Mouse (Mus musculus) ovary, postnatal 10 days (tissue): ENCODE measurements at regions not wholly inside any gene's neighbourhood (a gene's known extent, or its start where the extent isn't known, plus 50 kb on each side); places are given as distances from the start of the nearest gene placed in this dataset.
"Not testable (repeated sequence)": the region's sequence is repeated elsewhere in the genome, so short reads cannot be mapped to it uniquely, and the experiment has no call there.

Experiments
- DNase-seq: peaks from one replicate; pipeline ENCODE4 v3.0.0; 2022; ENCODE audit warnings: low spot score

DNA sequence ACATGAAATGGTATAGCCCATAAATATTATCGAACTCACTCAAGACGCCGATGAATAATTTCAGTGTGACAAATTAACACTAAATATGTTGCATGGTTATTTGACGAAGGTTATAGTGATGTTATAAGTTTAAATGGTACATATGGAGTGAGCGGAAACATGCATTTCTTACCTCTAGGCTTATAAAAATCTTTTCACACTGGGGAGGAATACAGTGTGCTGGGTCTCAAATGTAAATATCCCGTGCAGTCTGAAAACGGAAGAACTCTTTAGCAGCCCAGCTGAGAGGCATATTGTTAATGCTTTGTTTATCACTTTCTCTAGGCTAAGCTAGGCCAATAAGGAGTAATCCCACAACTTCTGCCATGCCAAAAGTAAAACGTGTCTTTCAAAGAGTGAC is 518.6 kb upstream of the Sall1 start:
- no peak for DNase-seq

DNA sequence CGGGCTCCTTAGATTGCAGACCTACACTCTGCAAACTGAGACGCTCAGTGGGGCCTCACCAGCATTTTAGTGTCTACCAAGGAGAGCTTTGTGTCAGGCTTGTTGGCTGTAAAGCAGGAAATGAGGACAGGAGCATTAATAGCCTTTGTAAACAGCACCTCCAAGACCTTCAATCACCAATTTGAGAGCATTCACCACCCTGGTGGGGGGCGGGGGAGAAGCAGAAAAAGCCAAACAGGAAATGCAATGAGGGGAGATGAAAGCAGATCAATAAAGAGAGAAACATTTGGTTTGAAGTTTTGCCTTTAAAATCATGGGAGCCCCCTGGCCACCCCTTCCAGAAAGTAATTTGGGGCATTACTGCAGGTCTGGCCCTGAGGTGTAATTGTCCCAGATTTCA is 497.3 kb upstream of the Sall1 start:
- no peak for DNase-seq

DNA sequence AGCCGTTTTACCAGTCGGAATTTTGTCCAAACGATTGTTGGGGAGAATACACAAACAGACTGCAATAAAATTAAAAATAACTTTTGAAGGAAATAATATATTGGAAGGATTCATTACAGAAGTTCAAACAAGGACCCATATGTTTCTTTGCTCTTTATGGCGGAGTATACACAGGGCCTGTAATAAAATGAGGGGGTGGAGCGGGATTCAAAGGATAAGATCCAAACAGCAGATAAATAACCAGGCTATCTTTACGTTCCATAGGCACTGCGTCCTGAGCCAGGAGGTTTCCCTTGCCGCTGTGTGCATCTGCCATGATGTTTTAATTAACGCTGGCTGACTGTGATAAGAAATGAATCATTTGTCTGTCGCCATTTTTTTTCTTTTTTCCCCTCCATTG is 490.6 kb upstream of the Sall1 start:
- no peak for DNase-seq

DNA sequence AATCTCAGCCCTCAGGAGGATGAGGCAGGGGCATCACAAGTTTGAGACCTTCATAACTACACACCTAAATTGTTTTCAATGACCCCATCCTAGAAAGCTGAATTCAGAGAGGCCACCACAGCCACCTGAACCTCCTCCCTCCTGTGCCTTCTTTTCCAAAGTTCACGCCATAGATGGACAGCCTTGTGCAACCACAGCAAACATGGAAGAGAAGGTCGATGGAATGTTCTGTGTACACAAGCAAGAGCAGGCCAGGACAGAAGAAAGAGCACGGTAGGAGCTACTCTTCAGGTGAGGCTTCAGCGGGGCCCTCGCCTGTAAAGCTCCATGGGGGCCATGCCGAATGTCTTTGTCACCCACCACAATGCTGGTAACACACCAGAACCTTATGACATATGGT is 481.1 kb upstream of the Sall1 start:
- DNase-seq: no peak

DNA sequence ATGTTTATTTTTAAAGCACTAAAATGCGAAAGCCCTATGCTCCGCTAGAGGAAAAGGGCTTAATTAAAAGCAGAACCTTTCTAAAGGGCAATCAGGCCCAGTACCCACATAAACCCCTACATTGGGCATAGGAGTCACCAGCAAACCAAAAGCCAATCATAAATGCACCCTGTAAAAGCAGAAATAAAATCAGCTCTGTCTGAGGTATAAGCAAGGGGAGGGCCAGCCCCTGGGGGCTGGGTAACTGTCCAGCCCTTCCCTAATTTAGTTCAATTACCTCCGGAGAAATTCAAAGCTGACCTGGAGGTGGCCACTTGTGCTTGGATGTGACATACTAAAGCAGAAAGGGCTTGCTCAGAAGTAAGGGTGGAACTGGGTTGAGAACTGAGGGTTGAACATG is 479.4 kb upstream of the Sall1 start:
- DNase-seq: no peak

DNA sequence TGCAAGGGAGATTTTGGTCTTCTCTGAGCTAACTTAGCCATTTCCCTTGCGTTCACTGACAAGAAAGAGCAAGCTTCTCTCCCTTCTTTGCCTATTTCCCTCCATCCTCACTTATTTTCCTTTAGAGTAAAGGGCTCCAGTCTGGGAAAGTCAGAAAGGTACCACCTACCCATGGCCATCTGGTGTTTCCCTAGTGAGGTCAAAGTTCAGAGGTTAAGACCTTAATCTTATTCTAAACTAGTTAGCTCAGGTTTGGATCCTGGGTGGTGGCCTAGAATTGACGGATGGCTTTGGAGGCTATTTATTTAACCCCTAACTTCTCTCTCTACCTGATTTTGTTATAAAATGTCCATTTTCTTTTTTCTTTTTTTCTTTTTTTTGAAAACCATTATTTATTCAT is 472.6 kb upstream of the Sall1 start:
- DNase-seq: no peak

DNA sequence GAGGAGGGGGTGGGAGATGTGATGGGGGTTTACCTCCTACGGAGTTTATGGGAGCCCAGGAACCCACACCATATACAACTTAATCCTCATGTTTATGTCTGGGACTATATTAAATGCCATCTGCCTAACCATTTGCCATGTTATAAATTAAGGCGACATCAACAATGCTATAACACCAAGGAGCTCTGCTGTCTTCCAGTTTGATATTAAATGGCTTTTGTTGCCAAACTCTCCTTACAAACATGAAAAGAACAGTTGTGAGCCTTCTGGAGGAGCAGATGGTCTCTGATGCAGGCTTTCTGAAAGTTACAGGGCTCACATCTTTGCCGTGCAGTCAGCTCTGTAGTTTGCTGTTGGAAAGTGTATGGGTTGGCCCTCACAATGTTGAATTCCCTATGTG is 470.3 kb upstream of the Sall1 start:
- no peak for DNase-seq

DNA sequence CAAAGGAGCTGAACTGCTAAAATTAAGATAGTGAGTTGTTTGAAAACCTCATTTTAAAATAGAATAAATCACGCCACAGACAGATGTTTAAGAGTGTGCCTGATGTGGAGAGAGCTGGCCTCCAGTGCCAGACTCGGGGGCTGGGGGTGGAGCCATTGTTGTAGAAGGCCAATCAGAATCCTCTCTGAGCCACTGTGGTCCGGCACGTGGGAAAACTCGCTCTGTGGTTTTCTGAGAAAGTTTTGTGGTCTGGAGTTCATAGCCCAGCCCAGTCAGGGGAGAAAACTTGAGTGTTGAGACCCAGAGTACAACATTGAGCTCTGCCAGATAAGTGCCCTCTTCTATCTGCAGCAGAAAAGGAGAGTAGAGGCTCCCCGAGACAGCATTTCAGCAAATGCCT is 463.7 kb upstream of the Sall1 start:
- no peak for DNase-seq

DNA sequence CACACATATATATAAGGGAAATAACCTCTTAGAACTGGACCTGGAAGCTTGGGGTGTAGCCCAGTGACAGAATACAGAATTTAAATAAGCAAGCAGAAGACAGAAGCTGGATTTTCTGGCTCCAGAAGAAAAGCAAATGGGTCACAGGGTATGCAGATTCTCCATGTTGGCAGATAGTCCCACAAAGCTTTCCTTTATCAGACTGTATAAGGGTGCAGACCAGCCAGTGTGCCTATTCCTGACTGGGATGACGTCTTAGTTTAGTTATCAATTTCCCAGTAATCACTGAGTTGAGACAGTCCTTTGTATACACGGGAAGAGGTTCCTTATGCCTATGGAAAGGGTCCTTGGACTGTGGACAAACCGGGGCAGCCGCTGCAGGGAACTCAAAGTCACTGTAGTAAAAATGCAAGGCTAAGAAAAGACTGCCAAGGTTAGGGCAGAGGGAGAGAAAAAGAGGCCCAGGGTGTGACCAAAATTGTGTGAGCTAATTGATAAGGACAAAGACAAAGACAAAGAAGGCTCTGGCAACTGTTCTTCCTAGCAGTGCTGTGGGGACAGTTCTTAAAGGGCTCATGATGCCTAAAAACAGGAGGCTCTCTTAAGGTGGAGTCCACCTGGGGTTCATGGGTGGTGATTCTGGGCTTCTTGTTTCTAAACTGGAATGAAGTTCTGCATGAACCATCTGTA is 459.7 kb upstream of the Sall1 start:
- no peak for DNase-seq

DNA sequence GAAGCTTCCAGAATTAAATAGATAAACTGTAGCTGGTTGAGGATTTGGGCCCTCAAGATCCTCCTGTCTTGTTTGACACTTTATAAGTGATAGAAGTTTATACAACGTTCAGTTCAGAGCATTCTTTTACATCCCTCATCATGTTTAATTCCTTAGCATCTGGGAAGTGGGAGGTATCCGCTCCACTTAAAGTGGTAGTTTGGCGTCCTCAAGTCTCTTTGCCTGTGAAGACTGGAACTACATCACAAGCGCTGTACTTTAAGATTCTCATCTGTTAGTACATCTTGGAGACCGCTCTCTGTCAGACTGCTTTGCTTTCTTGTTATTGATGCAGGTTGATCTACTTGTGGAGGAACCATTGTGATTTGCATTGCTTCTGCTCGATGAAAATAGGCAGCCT is 459.1 kb upstream of the Sall1 start:
- no peak for DNase-seq

DNA sequence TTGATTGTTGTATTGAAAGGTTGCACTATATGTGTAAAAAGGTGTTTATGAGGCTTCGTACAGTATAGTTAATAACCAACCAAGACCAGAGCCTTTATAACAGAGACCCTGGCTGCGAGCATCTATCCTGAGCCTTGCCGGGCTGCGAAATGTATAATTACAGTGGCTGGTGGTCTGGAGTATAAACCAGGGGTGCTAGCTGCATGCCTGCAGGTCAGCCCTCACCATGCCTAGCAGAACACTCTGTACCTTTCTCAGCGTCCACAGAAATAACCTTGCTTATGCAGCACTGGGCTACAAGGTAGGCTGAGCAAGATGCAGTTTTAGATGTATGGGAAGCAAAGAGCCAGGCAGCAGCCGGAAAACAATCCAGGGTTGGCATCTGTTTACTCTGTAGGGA is 457.8 kb upstream of the Sall1 start:
- DNase-seq: no peak

DNA sequence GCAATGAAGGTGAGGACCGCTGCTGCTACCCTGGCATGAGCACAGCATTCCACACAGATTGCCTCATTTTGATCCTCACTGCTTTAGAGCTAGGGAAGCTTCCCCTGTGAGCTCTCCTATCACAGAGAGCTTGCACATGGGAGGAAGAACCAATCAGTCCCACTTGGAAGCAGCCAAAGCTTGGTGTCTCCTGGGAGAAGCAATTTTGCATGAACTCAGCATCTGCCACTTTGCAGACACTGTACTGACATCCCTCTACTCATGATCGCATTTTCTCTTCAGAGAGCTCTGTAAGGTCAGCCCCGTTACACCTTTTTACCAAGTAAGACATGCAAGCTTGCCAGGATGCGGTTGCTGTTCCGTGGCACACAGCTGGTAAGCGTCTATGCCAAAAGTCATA is 455.9 kb upstream of the Sall1 start:
- no peak for DNase-seq

DNA sequence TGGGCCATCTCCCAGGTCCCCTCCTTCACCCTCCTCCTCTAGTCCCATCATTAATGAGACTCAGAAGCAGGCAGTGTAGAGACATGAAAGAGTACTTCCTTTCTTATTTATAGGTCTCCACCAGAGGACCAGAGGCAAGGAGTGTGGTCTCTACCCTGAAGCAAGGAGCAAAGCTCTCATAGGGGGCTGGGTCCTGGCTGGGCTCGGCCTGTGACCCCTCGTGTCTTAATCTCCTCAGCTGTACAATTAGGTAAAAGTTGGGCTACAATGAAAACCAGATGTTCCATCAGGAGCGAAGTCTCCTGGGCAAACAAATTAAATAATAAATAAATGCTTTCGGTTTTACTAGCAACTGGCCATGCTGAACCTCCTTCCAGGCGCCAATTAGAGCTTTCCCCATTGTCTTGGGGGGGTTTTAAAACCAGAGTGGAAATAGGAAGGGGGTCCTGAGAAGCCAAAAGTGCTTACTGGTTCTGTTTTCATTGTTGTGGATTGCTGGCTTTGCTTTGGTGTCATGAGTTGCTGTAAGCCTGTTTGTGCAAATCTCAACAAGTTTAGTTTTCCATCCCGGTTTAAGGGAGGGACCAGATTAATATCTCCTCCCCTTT is 454.2 kb upstream of the Sall1 start:
- DNase-seq: no peak

DNA sequence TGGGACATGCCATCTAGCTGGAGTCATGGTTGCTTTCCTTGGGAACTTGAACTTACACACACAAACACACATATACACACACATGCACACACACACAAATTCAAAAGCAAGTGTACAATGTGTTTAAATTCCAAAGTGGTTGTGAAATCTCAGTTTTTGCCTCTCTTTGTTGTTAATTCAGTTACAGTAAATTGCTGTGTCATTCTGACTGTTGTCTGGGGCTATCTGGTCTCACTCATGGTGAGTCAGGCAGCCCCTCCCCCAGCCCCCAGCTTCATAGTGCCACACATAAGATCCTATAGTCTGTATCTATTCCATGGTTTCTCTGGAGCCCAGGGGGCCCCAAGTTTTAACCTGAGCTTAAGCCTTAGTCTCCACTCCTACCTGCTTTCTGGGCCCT is 448.4 kb upstream of the Sall1 start:
- no peak for DNase-seq

DNA sequence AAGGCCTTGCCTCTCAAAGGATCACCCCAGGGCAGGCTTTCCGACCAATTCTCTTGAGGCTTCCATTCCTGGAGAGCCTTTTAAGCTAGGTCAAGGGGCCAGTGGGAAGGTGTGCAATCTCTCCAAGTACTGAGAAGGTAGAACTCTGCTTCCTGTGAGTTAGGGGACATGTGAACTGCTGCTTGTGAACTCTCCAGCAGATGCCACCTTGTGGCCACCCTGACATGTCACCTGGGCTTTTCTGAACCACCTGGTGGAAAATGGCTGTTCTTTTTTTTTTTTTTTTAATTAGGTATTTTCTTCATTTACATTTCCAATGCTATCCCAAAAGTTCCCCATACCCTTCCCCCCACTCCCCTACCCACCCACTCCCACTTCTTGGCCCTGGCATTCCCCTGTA is 438.5 kb upstream of the Sall1 start:
- not testable (repeated sequence) for DNase-seq

DNA sequence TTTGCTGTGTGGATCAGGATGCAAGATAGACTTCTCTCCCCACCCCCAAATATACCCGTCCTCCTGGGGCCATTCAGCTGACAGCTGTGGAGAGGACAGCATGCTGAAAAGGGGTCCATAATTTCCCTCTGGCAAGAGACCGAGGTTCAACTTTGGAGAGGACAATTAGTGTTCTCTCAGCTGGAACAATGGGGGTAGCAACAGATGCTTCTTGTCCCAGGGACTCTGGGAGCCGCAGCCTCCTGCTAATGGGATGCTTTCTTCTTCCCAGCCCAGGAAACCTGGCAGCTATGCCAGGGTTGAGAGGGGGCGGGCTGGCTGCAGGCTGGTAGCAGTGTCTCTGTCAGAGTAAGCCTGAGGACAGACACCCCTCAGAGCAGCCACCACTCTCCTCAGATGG is 433.0 kb upstream of the Sall1 start:
- no peak for DNase-seq

DNA sequence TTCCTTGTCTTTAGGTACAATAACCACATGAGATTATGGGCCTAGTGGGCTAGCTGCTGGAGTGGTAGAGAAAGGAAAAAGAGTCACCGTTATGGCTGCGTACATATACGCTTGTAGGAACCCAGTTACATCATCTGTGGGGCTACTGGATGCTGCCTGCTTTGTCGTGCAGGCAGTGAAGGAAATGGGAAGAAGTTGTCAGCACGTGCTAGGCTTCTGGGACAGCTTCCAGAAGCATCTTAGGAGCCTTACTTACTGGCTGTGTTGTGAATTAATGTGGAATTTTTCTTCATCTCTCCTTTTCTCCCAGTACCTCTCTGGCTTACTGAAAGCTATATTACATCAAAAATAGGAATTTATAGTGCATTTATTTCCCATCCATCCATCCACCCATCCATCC is 427.2 kb upstream of the Sall1 start:
- no peak for DNase-seq

DNA sequence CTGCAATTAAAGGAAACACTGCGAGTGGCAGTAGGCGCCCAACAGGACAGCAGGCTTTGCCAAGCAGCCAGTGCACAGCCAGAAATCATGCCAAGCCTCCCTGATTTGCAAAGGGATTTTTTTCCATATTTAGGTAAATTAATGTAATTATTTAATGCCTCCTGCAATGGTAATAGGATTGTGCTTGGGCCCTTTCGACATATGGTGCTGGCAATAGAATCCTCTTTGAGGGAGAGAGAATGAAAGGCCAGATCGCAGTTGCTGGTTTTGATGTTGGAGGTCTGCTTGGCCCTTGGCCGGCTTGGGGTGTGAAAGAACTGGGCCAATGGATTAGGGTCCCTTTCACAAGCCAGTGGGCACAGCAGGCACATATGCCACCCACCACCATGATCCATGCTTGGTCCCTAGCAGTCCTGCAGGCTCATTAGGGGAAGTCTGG is 424.8 kb upstream of the Sall1 start:
- DNase-seq: no peak

DNA sequence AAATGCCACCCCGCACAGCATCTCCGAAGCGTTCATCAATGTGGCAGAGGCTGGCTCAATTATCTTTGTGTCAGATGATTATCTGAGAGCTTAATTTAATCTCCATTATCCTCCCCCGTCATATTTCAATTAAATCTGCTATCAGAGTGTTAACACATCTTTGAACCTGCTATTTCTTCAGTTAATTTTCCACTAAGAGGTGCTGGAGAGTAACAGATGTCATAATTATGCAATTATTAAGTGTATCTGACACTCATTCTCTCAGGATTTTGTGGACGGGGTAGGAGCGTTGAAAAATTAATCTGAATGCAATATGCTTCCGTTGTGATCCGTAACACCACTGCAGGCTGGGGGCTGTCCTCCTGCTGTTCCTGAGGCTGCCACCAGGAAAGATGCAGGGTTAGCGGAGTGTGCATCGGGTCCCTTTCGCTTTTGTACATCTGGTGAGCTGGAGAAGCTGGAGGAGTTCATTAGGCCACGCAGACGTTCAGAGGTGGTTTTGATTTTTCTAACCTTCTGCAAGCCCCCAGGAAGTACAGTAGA is 421.3 kb upstream of the Sall1 start:
- DNase-seq: no peak

DNA sequence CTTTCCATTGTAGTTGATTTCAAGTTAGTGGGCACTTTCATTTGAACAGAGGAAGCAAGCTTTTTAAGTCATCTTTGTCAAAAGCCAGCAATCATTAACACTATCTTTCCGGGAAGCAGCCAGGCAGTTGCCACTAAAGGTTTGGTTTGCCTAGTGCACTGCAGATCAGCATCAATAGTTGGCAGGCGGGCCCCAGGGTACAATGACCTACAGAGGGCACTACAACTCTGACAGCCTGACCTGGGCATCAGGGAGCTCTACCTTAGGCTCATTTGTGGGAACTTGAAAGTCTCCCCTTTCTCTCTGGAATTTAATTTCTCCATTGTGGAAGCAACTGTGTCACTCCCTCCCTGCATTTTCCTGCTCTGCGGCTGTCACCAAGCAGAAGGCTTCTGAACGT is 412.6 kb upstream of the Sall1 start:
- DNase-seq: no peak

DNA sequence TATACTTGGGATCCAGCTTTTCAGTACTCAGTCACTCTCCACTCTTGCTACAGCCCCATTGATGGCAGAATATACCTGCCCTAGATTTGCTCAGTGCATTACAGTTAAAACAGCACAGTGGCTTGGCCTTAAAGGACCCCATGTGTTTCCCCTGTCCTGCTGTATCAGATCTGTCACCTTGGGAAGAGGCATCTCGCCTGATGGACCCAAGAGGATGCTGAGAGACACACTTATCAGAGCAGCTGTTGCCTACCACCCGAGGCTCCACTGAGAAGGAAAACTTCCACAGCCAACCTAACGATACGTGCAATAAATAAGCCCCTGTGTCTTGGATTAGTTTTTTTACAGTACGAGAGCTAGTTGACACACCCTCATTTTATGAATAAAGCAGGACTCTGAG is 411.8 kb upstream of the Sall1 start:
- DNase-seq: no peak

DNA sequence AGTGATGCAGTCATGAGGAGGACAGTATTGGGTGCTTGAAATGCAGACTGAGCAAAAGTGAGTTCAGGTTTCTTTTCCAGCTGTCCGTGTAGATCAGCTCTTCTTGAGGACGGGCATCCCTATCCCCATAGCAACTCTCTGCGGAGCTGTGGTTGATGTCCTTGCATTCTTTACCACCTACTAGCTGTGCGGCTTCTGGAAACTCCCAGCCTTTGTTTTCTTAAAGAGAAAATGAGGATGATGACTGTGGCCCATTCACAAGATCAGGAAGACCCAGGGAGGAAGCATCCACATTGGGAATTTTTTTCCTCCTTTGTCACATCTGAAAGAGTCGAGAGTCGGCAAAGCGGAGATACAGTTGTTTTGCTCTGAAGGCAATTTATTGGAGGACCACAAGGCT is 410.2 kb upstream of the Sall1 start:
- no peak for DNase-seq

DNA sequence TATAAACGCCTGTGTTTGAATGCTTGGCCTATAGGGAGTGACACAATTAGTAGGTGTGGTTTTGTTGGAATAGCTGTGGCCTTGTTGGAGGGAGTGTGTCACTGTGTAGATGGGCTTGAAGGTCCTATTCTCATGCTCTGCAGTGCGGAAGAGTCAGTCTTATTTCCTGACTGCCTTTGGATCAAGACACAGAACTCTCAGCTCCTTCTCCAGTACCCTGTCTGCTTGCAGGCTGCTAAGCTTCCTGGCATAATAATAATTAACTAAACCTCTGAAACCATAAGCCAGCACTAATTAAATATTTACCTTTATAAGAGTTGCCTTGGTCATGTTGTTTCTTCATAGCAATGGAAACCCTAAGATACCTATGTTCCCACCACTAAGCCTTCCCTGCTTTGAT is 409.8 kb upstream of the Sall1 start:
- DNase-seq: no peak

DNA sequence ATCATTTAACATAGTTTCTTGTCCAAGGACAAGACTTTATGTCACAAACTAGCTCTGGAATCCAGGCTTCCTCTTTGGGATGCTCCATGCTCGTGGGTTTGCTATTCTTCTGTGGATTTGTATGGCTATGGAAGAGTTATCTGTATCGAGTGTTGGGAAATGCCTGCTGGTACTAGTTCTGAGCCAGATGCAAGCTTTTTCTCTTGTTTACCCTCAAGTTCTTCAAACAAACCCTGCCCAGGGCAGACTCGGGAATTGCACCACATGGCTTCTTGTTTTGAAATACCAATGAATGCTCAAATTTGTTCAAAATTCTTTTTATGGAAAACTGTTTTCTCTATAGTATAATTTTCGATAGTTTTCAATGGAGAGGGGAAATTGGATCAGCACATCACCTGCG is 400.5 kb upstream of the Sall1 start:
- DNase-seq: no peak
